Mouse (Mus musculus) adrenal gland, postnatal 4 days (tissue): ENCODE results near the gene Gm17304. TPM values are rescaled to one million over a fixed set of nuclear protein-coding genes. Genes with fewer than 3 reads are reported as not detected.

Experiments
- DNase-seq, 2 experiments: peaks; one replicate each; pipeline ENCODE4 v3.0.0; 2021 to 2022; ENCODE audit warnings: low spot score in 2 of 2, mixed read lengths in 2 of 2
- long read RNA-seq, 2 experiments: library from polyadenylated mRNA; stranded (forward); transcript quantifications; one replicate each; pipeline ENCODE4 v2.0.0; 2021
- total RNA-seq, 2 experiments: library from RNA; stranded (reverse); gene quantifications; 2 replicates each; pipeline ENCODE4 v1.2.3; 2021

The Gm17304 gene
- not detected for total RNA-seq
- long read RNA-seq, experiment 1, result 0 reads
- long read RNA-seq, experiment 2, result 0 reads

DNA sequence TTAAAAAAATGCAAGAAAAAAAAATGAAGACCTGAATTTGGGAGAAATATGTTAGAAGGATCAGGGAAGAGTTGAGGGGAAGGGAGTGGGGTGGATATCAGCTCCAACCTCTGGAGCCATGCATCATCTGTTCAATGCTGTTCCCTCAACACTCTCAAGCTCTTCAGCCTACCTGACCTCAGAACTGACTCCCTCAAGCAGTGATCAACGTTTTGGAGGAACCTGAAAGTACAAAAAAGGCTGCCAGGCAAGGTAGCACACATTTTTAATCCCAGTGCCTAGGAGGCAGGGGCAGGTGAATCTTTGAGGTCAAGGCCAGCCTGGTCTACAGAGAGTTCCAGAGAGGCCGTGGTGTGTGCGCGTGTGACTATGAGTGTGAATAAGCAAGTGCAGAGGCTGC, at the start of gene Gm17304:
TSS of gene Gm17304 (plus strand) at position 301 of the 400 bp plus-strand sequence.
- no peak for DNase-seq

DNA sequence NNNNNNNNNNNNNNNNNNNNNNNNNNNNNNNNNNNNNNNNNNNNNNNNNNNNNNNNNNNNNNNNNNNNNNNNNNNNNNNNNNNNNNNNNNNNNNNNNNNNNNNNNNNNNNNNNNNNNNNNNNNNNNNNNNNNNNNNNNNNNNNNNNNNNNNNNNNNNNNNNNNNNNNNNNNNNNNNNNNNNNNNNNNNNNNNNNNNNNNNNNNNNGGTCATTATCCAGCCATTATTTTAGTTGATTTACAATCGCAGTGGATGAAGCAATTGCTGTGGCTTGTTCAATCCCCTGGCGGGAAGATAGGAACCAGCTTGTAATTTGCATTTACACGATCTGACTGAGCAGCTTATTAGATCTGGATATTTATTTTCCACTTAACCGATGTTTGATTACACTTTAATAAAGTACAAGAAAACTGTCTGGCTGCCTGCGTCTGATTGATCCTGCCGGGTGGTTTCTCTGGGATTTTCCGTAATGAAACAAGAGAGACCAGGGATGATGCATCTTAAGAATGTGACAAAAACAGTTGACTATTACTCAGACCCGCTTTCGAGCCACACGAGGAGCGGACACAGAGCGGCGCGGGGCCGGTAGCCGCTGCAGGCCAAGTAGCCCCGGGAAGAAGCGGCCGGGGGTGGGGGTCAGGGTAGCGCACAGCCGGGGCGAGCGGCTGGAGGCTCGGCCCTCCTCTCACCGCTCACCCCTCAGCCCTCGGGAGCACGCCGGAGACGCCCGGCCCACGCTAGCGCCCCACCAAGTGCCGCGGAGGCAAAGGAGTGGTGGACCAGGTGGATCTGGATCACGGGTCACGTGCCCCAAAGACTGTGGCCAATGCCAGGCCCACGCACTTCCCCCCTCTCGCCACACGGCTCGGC, 48.0 kb upstream of the Gm17304 start:
- no peak for DNase-seq

DNA sequence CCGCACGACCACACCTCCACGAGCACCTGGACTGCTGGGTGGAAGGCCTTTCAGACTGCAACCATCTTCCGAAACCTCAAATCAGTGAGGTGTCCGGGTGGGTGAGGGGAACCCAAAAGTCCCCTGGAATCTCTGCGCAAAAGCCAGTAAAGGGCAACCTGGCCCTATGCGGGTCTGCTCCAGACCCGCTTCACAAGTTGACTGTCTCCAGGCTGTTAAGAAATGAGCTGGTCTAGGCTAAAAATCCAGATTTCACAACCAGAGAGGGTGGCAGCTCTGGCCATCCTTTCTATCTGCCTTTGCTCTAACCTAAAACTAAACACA, 47.4 kb upstream of the Gm17304 start:
- DNase-seq, result no peak

DNA sequence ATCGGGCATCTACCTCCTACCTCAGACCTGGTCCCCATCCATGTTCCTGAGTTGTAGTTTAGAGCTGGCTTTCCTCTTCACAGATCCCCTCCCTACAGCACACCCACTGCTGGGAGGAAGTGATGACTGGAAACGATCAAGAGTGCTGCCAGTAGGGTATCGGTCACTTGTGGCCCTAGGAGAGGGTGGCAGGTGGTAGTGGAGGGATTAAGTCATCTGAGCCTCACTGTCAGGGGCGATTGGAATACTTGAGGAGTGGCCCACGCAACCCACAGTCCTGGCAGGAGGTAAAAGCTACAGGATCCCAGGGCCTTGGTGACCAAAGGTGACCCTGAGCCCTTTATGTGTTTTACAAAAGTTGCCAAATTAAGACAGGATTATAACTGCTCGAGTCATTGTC, 42.9 kb upstream of the Gm17304 start:
- no peak for DNase-seq

DNA sequence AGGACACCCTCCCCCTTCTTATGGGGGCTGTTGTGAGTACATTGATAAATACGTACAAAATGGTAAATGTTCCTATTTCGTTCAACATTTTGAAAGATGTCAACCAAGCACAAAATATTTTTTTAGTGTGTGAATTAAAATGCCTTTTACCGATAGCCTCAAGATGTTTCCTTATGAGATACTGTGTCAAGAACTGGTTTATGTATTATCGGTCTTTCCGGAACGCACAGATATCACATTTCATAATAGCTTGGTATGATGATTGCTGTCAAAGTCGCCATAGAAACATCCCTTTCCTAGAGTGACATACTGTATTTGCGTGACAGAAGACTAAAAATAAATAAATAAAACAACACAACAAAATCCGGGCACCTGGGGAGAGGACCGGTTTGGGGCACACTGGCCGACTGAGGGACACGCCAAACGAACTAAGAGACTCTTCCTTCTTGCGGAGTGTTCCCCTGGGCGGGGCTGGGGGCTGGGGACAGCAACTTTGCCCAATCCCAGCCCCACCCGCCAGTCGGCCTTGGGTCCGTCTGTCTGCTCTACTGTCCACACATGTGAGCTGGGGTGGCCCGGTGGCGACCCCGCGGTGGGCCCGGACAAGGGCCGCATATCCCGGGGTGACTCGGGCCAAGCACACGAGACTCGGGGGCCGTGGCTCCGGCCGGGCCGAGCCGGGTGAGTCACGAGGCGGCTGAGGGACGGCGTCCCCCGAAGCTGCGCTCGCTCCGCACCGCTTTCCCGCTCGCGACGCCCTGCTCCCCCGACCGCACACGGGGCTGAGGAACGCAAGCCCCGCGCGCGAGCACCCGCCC, 34.9 kb upstream of the Gm17304 start:
- DNase-seq, result peak in 1 of 2 experiments; percentile 8

DNA sequence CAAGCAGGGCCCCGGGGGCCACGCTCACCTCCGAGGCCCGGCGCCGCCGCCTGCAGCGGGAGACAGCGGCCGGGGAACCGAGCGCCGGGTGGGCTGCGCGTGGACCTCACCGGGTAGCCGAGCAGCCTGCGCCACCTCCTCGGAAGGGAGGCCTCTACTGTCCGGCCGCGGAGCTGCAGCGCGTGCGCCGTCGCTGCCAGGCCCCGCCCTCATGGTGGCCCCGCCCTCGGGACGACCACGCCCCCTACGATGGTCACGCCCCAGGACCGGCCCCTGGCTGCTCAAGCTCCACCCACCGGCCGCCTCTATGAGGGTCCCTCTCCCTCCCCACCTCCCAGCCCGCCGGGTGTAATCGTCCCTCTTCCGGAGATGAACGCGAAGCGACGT, 34.3 kb upstream of the Gm17304 start:
- peak; percentile 68 to 78 for DNase-seq

DNA sequence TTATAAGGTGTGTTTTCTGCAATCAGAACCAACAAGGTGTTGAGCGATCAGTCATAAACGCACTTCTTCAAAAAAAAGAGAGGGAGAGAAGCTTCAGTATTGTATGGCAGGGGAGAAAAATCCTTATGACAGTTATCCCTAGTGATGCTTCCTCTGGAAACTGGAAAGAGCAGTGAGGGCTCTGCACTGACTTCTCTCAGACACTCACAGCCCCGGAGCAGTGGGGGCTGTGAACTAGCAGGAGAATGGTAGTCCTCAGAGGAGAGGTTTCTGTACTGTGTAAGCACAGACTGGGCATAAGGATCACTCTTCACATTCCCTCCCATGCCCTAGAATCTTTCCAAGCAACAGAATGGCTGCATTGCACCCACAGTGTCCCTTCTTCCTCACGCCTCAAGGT, 33.8 kb upstream of the Gm17304 start:
- no peak for DNase-seq

DNA sequence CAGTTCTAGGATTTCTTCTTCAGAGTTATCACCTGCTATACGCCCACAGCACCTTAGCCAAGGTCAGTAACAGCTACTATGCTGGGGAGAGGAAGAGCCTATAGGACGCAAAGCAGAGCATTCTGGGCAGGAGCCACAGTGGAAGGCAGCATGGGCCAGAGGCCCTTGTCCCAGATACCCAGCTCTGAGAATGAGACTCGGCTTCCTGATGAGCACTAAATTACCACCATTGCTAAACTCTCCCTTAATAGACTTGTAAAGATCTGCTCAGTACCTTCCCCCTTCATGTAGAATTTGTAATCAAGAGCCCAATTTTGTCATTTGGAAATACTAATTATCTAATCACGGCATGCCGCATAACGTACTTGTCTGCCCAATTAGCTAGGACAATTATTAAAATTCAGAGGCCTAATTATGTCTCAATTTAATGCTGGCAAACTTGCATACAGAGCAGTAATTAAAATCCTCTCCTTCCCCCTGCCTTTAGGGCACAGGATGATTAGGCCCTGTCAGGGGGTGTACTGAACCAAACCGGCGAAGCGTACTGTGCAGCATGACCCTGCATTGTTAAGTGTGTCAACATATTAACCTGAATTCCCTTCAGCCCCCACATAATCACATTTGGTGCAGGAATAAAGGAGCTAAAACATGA, 31.5 kb upstream of the Gm17304 start:
- DNase-seq, result no peak

DNA sequence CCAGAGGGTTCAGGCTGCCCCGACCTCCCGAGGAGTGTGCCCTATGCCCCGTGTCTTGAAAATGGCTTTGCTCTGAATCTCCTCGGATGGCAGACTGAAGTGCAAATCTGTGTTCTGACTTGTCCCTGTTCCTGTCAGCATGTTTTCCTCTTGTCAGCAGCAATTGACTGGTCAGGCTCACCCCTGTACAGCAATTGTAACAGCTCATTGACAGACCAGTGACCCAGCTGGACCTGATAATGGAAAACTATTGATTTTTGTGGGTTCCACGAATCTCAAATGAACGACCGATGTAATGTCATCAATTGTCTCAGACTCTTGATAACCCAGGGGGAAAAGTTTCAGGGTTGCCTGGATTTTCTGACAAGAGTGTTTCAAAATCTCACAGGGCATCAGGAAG, 28.0 kb upstream of the Gm17304 start:
- DNase-seq, result no peak

DNA sequence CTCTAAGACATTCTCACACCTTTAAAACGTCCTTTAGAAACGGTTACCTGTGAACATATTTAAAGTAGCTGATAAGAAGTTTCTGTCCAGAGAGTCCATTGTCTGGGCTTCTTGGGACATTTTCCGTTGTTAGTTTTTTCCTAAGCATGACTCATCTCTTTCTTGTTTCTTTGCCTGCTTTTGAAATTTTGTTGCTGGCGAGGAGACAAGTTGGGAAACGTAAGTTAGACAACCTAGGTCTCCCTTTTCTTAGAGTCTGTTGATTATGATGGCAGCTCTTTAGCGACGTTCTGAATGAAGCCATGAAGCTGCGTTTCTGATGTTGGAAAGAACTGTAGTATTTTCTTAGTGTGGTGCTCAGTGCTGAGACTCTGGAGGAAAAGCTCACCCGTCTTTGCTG, 19.9 kb upstream of the Gm17304 start:
- no peak for DNase-seq

DNA sequence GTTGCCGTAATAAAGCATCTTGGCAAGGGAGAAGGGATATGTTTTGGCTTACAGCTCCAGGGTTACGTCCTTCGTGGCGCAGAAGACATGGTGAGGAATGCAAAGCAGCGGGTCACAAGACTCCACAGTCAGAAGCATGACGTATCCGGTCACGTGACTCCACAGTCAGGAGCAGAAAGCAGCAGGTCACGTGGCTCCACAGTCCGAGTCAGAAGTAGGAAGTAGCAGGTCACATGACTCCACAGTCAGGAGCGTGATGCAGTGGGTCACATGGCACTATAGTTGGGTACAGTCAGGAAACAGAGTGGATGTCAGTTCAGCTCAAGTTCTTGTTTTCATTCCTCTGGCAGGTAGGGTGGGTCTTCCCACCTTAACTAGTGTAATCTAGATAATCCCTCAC, 19.2 kb upstream of the Gm17304 start:
- no peak for DNase-seq

DNA sequence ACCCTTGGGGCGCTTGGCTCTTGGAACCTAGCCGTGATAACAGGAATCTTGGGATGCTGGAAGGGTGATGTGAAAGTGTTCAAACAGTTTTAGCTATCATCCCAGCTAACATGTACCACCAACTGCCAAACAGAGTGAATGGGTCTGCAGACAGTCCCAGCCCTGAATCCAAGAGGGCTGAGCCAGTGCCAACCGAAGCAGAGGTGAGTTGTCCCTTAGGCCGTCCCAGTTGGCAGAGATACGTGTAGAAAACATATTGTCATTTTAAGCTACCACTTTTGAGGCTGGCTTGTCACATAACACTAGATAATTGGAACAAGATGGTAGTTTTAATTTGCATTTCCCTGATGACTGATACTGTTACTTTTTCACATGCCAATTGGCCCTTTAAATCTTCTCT, 18.2 kb upstream of the Gm17304 start:
- no peak for DNase-seq

DNA sequence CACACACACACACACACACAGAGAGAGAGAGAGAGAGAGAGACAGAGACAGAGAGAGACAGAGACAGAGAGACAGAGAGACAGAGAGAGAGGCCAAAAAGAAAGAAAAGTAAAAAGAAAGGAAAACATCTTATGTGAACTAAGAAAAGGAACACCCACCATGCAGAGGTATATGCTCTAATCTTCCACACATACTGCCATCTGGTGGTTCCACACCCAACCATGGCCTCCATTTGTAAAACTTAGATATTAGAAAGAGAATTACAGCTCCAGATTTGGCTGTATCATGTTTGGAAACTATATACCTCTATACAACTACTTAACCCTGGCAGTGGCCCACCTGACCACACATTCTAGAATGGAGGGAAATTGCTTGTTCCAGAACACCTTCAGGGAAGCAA, 14.5 kb upstream of the Gm17304 start:
- DNase-seq, result no peak

DNA sequence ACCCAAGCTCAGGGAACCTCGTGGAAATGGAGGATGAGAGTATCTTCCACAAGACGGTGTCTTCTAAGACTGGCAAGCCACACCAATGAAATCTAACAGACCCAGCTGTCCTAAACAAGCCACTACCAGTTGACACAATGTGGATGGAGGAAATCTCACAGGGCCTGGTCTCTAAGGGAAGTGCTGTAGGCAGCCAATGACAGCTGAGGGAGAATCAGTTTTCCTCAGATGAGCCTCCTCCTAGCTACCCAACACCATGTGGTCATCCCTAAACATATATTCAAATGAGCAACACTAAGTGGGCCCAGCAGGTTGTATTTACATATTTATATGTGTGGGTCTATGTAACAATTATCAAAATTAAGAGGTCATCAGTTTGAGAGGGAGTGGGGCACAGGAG, 11.4 kb upstream of the Gm17304 start:
- no peak for DNase-seq

DNA sequence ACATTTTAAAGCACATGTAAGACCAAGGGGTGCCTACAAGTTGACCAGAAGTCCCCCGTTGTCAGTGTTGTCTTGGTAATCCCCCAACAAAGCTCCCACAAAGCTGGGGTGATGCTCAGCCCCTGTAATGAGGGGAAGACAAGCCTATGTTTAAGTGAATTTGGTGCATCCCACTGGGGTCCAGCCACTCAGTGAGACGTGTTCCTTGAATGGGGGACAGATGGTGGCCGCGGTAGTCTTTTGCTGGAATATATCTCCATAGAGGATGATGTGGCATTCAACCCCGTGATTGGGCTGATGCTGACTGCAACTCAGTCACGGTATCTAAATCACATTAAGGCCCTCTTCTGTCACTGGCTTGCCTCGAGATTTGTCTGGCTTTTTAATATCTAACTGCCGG, 9.4 kb upstream of the Gm17304 start:
- DNase-seq, result no peak

DNA sequence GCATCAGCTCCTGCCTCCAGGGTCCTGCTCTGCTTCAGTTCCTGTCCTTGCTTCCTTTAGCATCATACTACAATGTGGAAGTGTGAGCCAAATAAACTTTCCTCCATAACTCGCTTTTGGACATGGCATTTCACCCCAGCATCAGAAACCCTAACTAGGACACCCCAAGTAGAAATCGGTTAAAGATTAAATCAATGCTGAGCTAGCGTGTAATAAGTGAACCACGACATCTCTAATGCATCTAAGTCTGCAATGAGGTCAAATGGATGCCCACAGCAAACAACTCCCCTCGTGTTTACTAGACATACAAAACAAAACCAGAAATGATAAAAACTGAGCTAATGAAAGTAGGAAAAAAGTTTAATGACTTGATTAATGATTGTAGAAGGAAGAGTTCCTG, 4.5 kb upstream of the Gm17304 start:
- DNase-seq, result no peak

DNA sequence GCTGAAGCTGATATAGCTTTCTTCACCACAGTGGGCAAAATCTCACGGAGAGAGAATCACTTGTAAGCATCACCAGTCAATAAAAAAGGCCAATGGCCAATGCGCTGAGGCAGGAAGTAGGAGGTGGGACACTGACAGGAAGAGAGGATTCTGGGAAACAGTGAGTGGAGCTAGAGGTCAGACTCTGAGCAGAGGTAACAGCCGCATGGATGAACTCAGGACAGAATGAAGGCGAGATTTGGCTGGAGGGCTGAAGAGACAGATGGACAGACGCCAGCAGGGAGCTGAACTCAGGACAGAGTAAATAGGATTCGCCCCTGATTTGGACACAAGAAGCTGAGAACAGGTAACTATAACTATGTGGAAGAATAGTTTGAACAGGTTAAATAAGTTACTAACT, 3.8 kb upstream of the Gm17304 start:
- DNase-seq, result no peak

DNA sequence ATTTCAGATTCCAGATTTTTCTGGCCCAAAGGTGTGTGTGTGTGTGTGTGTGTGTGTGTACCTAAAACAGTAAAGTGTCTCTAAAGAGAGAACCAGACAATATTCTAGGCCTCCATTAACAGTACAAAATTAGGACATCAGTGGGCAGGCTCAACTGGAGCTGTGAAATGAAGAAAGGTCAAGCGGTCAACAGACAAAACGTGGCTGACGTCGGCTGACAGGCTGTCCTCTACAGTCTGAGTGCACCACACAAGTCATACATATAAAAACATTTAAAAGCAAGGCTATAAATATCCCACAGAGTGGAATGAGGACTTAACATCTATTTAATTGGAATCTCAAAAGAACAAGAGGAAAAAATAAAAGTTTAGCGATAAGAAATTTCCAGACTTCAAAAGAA, 1.8 kb upstream of the Gm17304 start:
- no peak for DNase-seq

DNA sequence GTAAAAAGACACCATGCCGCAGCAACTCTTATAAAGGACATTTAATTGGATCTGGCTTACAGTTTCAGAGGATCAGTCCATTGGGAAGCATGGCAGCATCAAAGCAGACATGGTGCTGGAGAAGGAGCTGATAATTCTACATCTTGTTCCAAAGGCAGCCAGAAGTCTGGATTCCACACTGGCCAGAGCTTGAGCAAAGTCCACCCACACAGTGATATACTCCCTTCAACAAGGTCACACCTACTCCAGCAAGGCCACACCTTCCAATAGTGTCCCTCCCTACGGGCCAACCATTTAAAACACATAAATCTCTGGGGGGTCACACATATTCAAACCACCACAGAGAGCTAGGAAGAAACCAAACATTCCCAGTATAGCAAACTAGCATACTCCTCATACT, 3.3 kb downstream of the Gm17304 start:
- DNase-seq, result no peak

DNA sequence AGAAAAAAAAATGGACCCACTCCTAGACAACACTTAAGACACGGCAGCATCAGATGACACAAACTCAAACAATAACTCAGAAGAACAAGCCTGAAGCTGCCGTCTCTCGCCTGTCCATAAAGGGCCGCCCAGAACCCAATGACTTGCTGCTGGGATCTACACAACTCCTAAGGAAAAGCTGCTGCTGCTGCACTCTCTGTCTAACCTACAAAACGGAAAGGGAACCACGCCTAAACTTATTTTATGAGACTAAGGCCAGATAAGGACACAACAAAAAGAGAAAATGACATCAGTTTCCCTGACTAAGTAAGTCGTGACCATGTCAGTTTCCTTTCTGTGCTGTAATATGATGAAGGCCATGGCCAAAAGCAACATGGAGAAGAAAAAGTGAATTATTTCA, 5.7 kb downstream of the Gm17304 start:
- DNase-seq, result no peak

DNA sequence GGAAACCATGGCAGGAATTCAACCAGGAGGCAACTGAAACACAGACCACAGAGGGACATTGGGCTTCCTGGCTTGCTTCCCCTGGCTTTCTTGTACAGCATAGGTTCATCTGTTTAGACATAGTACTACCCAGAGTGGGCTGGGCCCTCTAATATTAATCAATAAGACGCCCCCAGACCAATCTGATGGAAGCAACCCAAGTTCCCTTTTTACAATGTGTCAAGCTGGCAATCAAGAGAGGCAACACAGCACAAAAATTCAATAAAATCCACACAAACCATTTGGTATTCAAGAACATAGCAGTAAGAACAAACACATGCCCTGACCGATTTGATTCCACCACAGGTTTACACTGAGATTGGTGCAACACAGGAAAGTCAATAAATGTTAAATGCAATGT, 6.1 kb downstream of the Gm17304 start:
- DNase-seq, result no peak

DNA sequence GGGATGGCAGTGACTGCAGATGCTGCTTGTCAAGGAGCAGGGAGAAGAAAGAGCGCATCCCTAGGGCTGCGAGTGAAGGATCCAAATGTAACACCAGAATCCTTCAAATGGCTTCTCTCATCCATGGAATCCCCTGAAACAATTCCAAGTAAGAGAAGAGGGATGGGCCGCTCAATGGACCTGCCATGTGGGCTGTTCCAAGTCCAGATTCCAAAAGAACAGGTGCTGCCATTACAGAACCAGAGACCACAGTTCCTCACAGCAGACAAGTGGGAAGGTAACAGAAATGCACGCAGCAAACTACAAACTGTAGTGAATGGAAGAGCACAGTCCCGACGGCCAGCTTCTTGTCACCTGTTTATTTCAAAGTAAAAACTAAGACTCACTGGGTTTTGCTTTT, 11.5 kb downstream of the Gm17304 start:
- DNase-seq, result no peak
